Mouse (Mus musculus) kidney, postnatal 0 days (tissue): ENCODE results near the gene Vamp9. TPM values are rescaled to one million over a fixed set of nuclear protein-coding genes. Genes with fewer than 3 reads are reported as not detected.

Source experiments
- ATAC-seq: fragments of 200-750 bp; cut with Nextera tagmentation; replicated peaks from 2 replicates; pipeline ENCODE4 v1.8.0; 2017; ENCODE audit warnings: low read depth, moderate number of reproducible peaks, moderate TSS enrichment, moderate library complexity; ENCODE audit not compliant: low FRiP score
- DNase-seq: peaks from one replicate; pipeline ENCODE4 v3.0.0-alpha.2; 2016; ENCODE audit warnings: low spot score
- H3K27ac ChIP-seq: fragments of 300-500 bp; sonication (generic); 2 replicates; pipeline ENCODE4 v1.5.1; 2014; ENCODE audit warnings: mild to moderate bottlenecking
- H3K27me3 ChIP-seq: fragments of 300-500 bp; sonication (generic); 2 replicates; pipeline ENCODE4 v1.6.1; 2014; ENCODE audit warnings: low read length, mixed read lengths; ENCODE audit not compliant: insufficient read depth
- H3K36me3 ChIP-seq: fragments of 300-500 bp; sonication (generic); 2 replicates; pipeline ENCODE4 v1.6.1; 2014; ENCODE audit warnings: low read length, mixed read lengths; ENCODE audit not compliant: insufficient read depth
- H3K4me1 ChIP-seq: fragments of 300-500 bp; sonication (generic); replicated peaks from 2 replicates; pipeline ENCODE4 v1.6.1; 2014; ENCODE audit warnings: antibody characterized with exemption, low read length, mixed read lengths; ENCODE audit not compliant: insufficient read depth
- H3K4me2 ChIP-seq: fragments of 300-500 bp; sonication (generic); 2 replicates; pipeline ENCODE4 v1.6.1; 2014; ENCODE audit warnings: mild to moderate bottlenecking, low read length, moderate library complexity, mixed read lengths
- H3K4me3 ChIP-seq: fragments of 300-500 bp; sonication (generic); replicated peaks from 2 replicates; pipeline ENCODE4 v1.5.1; 2014; ENCODE audit warnings: low read depth, low read length
- H3K9ac ChIP-seq: fragments of 300-500 bp; sonication (generic); 2 replicates; pipeline ENCODE4 v1.6.1; 2014; ENCODE audit warnings: low read depth, low read length
- H3K9me3 ChIP-seq: fragments of 300-500 bp; sonication (generic); replicated peaks from 2 replicates; pipeline ENCODE4 v1.6.1; 2016; ENCODE audit warnings: low read length, inconsistent platforms, mixed read lengths
- CTCF ChIP-seq: IDR thresholded peaks from 2 replicates; pipeline ENCODE4 v1.5.1; 2016; ENCODE audit warnings: antibody characterized with exemption, low read depth, mild to moderate bottlenecking, moderate library complexity
- WGBS: fragments of 180-500 bp; shearing (Covaris S2); extraction: QIAGEN DNeasy Blood & Tissue Kit; methylation state at CpG from one replicate; pipeline ENCODE4 v1.1.7; 2014; 5-methylcytosine and 5-hydroxymethylcytosine counted together
- polyA plus RNA-seq: library from polyadenylated mRNA; unstranded; fragments of >200 nt; fragmentation: Nextera tagmentation; extraction: Ambion mirVana; gene quantifications from 2 replicates; pipeline ENCODE4 v1.2.1, GENCODE M21; 2015

The Vamp9 gene
- polyA plus RNA-seq, result 0.25 and 0.65 TPM in 2 replicates

DNA sequence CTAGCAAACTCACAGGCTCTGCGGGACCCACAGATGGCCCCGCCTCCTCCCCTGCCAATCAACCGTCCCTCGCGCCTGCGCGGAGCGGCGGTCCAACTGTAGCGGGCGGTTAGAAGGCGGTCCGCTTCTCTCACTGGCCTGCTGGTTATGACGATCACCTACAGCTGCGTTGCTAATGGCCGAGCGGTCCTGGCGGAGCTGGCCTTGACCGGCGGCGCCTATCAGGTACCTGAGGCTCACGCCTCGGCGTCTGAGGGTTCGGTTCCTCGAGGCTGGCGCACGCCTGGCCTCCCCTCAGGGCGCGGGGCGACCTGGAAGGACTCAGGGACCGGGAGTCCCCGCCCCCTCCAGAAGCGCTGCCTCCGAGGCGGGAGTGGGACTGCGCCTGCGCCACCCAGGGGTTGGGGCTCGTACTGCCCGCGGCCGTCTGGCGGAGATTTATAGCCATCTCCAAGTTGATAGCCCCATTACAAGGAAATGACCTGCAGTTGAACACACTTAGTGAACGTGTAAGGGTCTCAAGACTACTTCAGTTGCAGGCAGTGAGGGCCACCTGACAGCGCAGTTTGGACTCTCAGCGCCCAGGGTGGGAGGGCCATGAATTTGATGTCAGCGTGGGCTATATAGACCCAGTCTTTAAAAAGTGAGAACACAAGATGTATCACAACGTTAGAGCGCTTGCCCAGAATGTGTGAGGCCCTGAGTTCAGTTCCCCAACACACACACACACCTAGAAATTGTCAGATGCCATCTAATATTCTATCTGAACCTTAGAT lies at the start of gene Vamp9:
TSS of gene Vamp9 (plus strand) at position 74 of the 776 bp plus-strand sequence.
- peak; percentile 98 for DNase-seq
- peak; percentile 99 for ATAC-seq
- H3K9me3 ChIP-seq, result no peaks in the 10 kb centered on the region
- H3K36me3 ChIP-seq, result no peaks in the 10 kb centered on the region
- no peaks in the 10 kb centered on the region for H3K4me1 ChIP-seq
- peak within 1 kb of the TSS; percentile 39 for H3K4me3 ChIP-seq
- H3K4me2 ChIP-seq, result peak within 1 kb of the TSS; percentile 47
- peak within 1 kb of the TSS; percentile 87 for H3K27ac ChIP-seq
- H3K9ac ChIP-seq, result peak within 1 kb of the TSS; percentile 38
- TF ChIP-seq CTCF, result peak; percentile 58
- WGBS, result 8% methylated on average over 49 of the region's 49 CpGs
- H3K27me3 ChIP-seq, result no peaks in the 10 kb centered on the region

DNA sequence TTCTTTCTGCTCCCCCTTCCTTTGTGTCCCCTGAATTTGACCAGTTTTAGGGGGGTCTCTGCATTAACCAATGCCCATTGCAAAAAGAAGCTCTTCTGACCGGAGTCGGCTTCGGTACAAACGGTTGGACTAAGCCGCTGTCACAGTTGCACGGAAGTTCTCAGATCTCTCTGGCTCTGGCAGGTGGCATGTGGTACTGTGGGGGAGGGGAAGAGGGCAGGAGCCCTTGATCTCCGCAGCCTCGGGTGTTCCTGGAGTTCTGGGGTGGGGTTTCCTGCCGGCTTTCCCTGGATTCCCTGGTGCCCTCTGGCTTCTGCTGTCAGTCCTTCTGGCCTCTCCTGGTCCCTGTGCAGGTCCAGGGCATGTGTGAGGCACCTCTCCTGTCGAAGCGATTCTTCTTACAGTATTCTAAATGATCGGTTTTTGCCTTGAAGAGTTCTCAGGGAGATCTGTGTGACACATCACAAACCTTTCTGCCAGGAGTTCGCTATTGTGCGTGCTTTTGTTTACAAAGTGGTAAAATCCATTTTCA lies 48.9 kb upstream of the Vamp9 start:
- 22% methylated on average over 14 of the region's 14 CpGs for WGBS
- DNase-seq (no peak), ATAC-seq (no peak)
- no peaks in the 10 kb centered on the region for H3K4me1 ChIP-seq
- no peak overlapping the region for H3K4me2 ChIP-seq
- H3K27me3 ChIP-seq, result no peaks in the 10 kb centered on the region
- no peak overlapping the region for H3K27ac ChIP-seq
- no peak overlapping the region for H3K4me3 ChIP-seq
- no peak for TF ChIP-seq CTCF
- no peaks in the 10 kb centered on the region for H3K36me3 ChIP-seq
- no peak overlapping the region for H3K9ac ChIP-seq
- no peaks in the 10 kb centered on the region for H3K9me3 ChIP-seq

DNA sequence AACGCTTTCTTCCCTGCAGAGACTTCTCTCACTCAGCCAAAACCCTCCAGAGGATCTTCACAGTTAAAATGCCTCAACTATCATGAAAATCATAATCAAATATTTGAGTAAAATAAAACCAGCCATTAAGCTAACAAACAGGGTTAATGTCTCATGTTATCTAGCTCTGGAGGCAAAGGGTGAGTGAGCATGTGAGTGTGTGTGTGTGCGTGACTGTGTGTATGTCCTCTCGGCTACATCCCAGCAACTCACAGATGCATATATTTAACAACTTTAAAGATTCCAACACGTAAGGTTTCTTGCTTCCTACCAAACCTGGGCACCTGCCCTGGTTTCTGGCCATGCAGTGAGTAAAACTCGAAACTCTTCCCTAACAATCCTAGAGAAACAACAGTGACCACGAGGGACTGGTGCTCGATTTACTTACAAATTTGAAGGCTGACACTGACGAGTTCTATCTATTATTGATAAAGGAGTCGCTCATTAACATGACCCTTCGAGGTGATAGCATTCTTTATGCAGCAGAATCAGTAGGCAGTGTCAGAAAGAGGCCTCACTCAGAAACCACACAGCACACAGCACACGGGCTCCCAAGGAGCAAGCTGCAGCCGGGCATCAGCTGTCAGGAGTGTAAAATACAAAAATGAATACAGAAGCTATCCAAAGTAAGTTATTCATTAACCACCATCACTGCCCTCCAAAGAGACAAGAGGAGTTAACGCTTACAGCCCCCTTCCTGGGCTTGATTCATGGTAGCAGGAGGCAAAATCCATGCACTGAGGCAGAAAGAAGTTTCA lies 46.2 kb upstream of the Vamp9 start:
- Histone ChIP-seq H3K9ac (no peak overlapping the region), H3K36me3 (no peaks in the 10 kb centered on the region), H3K4me2 (no peak overlapping the region), H3K27me3 (no peaks in the 10 kb centered on the region), H3K9me3 (no peaks in the 10 kb centered on the region), H3K4me3 (no peak overlapping the region), H3K27ac (no peak overlapping the region), H3K4me1 (no peaks in the 10 kb centered on the region)
- DNase-seq (no peak), ATAC-seq (no peak)
- whole genome bisulfite sequencing, result 56% methylated on average over 13 of the region's 13 CpGs
- no peak for TF ChIP-seq CTCF

DNA sequence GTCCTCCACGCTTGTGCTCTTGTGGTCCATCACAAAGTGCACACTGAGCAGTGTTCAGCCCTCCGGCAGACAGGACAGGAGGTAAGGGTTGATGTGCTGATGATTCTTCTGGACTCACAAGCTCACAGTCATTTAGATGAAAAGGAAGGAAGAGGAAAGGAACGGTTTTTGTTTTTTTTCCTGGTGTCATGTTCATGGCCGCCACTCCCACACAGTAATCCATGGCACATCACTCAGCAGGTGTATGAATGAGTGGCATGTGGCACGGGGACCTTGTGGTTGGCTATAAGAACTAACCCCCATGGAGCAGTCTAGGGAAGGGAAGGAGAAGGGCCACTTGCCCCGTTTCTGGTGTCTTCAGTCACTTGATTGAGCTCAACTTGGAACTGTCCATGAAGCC lies 44.2 kb upstream of the Vamp9 start:
- H3K4me2 ChIP-seq, result no peak overlapping the region
- H3K27ac ChIP-seq, result no peak overlapping the region
- no peaks in the 10 kb centered on the region for H3K27me3 ChIP-seq
- H3K9me3 ChIP-seq, result no peaks in the 10 kb centered on the region
- ATAC-seq (no peak), DNase-seq (no peak)
- TF ChIP-seq CTCF, result no peak
- H3K9ac ChIP-seq, result no peak overlapping the region
- no peaks in the 10 kb centered on the region for H3K36me3 ChIP-seq
- 65% methylated on average over 6 of the region's 6 CpGs for WGBS
- H3K4me1 ChIP-seq, result no peaks in the 10 kb centered on the region
- H3K4me3 ChIP-seq, result no peak overlapping the region

DNA sequence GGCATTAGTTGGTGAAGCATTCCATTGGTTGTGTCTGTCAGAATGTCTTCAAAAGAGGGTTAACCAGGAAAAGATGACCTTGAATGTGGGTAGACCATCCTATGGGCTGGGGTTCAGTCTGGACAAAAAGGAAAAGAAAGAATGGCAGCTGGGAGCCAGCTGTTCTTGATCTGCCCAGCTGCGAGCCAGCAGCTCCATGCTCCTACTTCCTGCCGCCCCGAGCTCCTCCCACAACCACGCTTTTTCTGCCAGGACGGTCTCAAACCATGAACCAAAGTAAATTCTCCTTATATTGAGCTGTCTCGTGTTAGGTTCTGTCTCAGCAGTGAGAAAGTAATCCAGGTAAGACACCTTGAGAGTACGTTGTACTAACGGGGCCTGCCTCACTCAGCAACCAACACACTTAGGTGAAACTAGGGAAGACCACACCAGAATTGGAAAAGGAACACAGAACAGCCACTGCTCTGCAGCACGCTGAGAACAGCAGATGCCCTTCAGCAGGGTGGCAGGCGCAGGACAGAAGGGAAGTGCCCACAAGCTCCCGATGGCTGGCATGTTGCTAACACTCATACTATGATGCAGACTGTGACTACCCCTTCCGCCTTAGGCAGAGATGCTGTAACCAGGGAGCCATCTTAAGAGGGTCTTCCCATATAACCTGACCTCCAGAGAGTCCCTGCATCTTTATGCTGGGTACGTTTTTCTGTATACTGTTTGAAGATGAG lies 42.2 kb upstream of the Vamp9 start:
- Histone ChIP-seq H3K9me3 (no peaks in the 10 kb centered on the region), H3K27ac (no peak overlapping the region), H3K27me3 (no peaks in the 10 kb centered on the region), H3K4me2 (no peak overlapping the region), H3K36me3 (no peaks in the 10 kb centered on the region), H3K4me3 (no peak overlapping the region), H3K4me1 (no peaks in the 10 kb centered on the region), H3K9ac (no peak overlapping the region)
- no peak for ATAC-seq
- DNase-seq, result peak; percentile 8
- WGBS, result 76% methylated on average over 13 of the region's 13 CpGs
- TF ChIP-seq CTCF, result no peak

DNA sequence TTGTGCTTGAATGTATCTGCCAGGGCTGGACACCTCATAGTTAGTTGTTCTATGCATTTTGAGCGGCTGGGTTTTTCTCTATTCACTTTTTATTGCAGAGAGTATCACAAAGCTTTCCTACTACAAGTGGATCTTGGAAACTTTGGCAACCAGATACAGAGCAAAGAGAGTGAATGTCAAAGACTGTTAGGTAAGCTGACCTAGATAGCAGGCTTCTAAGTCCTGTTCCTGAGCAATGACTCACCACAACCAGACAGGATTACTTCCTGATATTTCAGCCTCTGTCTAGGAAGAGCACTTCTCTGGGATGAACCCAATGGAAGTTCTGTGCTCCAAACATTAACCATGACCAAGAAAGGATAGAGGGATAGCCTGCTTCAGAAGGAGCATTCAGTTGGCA lies 40.3 kb upstream of the Vamp9 start:
- Histone ChIP-seq H3K9me3 (no peaks in the 10 kb centered on the region), H3K4me2 (no peak overlapping the region), H3K9ac (no peak overlapping the region), H3K4me3 (no peak overlapping the region), H3K4me1 (no peaks in the 10 kb centered on the region), H3K36me3 (no peaks in the 10 kb centered on the region), H3K27ac (no peak overlapping the region), H3K27me3 (no peaks in the 10 kb centered on the region)
- WGBS, result 97% methylated on average over 1 of the region's 1 CpGs
- no peak for DNase-seq
- ATAC-seq, result no peak
- TF ChIP-seq CTCF, result no peak
